ENCODE assay signal across 22 mouse cellular contexts in genomic region chr12:13825899-13826298, GRCm38 (mm10).
DNase-seq lines count a peak whose midpoint lies in the region; ATAC-seq lines count a peak whose summit lies in the region.
"Had no signal": no experiment of that assay in that cellular context is flagged by ENCODE, and none has a peak within 500 bp of the region (broad histone marks: within the 10 kb centered on the region; RNA-seq: fewer than 3 reads in every experiment).

No protein-coding gene starts in this region.

- ATAC-seq in frontal cortex, adult (ENCODE audit: low TSS enrichment), result peak; percentile 93
- ATAC-seq in kidney, embryonic 16.5 days (ENCODE audit: low FRiP score, low TSS enrichment), result no peak
- ATAC-seq: activated CD4-positive, CD25-positive, alpha-beta regulatory T cell, adult 4 months; CD4-positive, CD25-positive, alpha-beta regulatory T cell, adult 4 months; Patski had no signal

- no peak overlapping the region for H3K4me2 ChIP-seq in kidney, embryonic 16.5 days (replicated peaks; ENCODE audit: low read depth, low read length)

- H3K36me3 ChIP-seq in kidney, embryonic 16.5 days (ENCODE audit: insufficient read depth, low read length), result no peaks in the 10 kb centered on the region
- H3K36me3 ChIP-seq: G1E had no signal

- DNase-seq in frontal cortex, postnatal 10 days (ENCODE audit: low spot score in 2 of 2), result no peak
- peak; percentile 50 for DNase-seq in brain, adult 2 months (ENCODE audit: low read depth, low spot score)
- peak; percentile 27 for DNase-seq in telencephalon, adult 2 months (ENCODE audit: low read depth, low spot score)
- no peak for DNase-seq in thymus, postnatal 36 days
- DNase-seq: adrenal gland, adult 2 months; adrenal gland, adult 8-10 months; adrenal gland, postnatal 10 days; adrenal gland, postnatal 14 days; adrenal gland, postnatal 25 days; adrenal gland, postnatal 36 days; B cell, adult 2 months; cerebellum, adult 11 months; cerebellum, adult 11-12 months; cerebellum, adult 18-20 months; cerebellum, adult 2 months had no signal

- no peaks in the 10 kb centered on the region for H3K9me3 ChIP-seq in kidney, embryonic 16.5 days (ENCODE audit: low read length)
- H3K9me3 ChIP-seq: G1E had no signal

- H3K9ac ChIP-seq in kidney, embryonic 16.5 days (replicated peaks; ENCODE audit: low read length), result no peak overlapping the region

- no peak overlapping the region for H3K27ac ChIP-seq in kidney, embryonic 16.5 days (ENCODE audit: low read length)

- no peaks in the 10 kb centered on the region for H3K27me3 ChIP-seq in kidney, embryonic 16.5 days (ENCODE audit: insufficient read depth, low read length)
- H3K27me3 ChIP-seq: CH12.LX, Patski had no signal

- H3K4me3 ChIP-seq in kidney, embryonic 16.5 days (ENCODE audit: low read length), result no peak overlapping the region

- no peaks in the 10 kb centered on the region for H3K4me1 ChIP-seq in kidney, embryonic 16.5 days (ENCODE audit: insufficient read depth, low read length)

Comparison
In these comparisons a context has a peak if more than half of its experiments do, and no peak if none do; other contexts are left out.
1. DNase-seq: peak in brain, adult 2 months (single experiment) and telencephalon, adult 2 months (single experiment); none in frontal cortex, postnatal 10 days (0 of 2) and thymus, postnatal 36 days (0 of 2).